ENCODE assay signal across 9 mouse cellular contexts in genomic region chr1:64305427-64306213, GRCm38 (mm10).
A peak's percentile ranks its signal among the peaks of the same experiment; 100 is the strongest.
DNase-seq lines count a peak whose midpoint lies in the region; ATAC-seq lines count a peak whose summit lies in the region.
"Had no signal": no experiment of that assay in that cellular context is flagged by ENCODE, and none has a peak within 500 bp of the region (broad histone marks: within the 10 kb centered on the region; RNA-seq: fewer than 3 reads in every experiment).

No protein-coding gene starts in this region.

- H3K27me3 ChIP-seq in hindbrain, embryonic 15.5 days: no peaks in the 10 kb centered on the region
- no peaks in the 10 kb centered on the region for H3K27me3 ChIP-seq in stomach, embryonic 14.5 days (ENCODE audit: control insufficient read depth, insufficient read depth, low read length)

- no peaks in the 10 kb centered on the region for H3K36me3 ChIP-seq in hindbrain, embryonic 15.5 days
- H3K36me3 ChIP-seq in stomach, embryonic 14.5 days (ENCODE audit: control insufficient read depth, insufficient read depth, low read length): no peaks in the 10 kb centered on the region
- H3K36me3 ChIP-seq: G1E had no signal

- DNase-seq in ovary, adult 18-20 months (ENCODE audit: low spot score): peak; percentile 63
- DNase-seq in ovary, postnatal 10 days (ENCODE audit: low spot score): no peak
- DNase-seq in cerebellum, postnatal 14 days: peak; percentile 77
- peak; percentile 59 for DNase-seq in gastrocnemius, adult 18-20 months (ENCODE audit: low spot score)
- DNase-seq in left cerebral cortex, adult 11 months (ENCODE audit: low spot score): peak; percentile 50
- peak; percentile 87 for DNase-seq in lung, postnatal 36 days

- H3K9me3 ChIP-seq in hindbrain, embryonic 15.5 days: no peaks in the 10 kb centered on the region
- H3K9me3 ChIP-seq in stomach, embryonic 14.5 days (ENCODE audit: control insufficient read depth, low read depth, low read length): no peaks in the 10 kb centered on the region
- H3K9me3 ChIP-seq: G1E had no signal

- peak; percentile 85 for ATAC-seq in hindbrain, embryonic 15.5 days (ENCODE audit: low FRiP score, low read depth)
- peak; percentile 64; the same call in 1 of the 2 replicates for ATAC-seq in stomach, embryonic 14.5 days (ENCODE audit: insufficient number of reproducible peaks, insufficient read depth, low FRiP score, low read depth)

- peak overlapping the region; percentile 63 for H3K27ac ChIP-seq in hindbrain, embryonic 15.5 days (replicated peaks)
- H3K27ac ChIP-seq in stomach, embryonic 14.5 days (ENCODE audit: low read length): peak overlapping the region; percentile 87

- no peak overlapping the region for H3K9ac ChIP-seq in hindbrain, embryonic 15.5 days
- no peak overlapping the region for H3K9ac ChIP-seq in stomach, embryonic 14.5 days (replicated peaks; ENCODE audit: low read depth, low read length)

- peak overlapping the region; percentile 30 for H3K4me2 ChIP-seq in hindbrain, embryonic 15.5 days
- H3K4me2 ChIP-seq in stomach, embryonic 14.5 days (replicated peaks; ENCODE audit: low read depth, low read length): no peak overlapping the region; the same call in 1 of the 2 replicates

- peaks cover 17% of the 10 kb centered on the region for H3K4me1 ChIP-seq in hindbrain, embryonic 15.5 days (replicated peaks)
- H3K4me1 ChIP-seq in stomach, embryonic 14.5 days (ENCODE audit: control insufficient read depth, insufficient read depth, low read length): peaks cover 8% of the 10 kb centered on the region

- WGBS in hindbrain, embryonic 15.5 days: 27% methylated on average over 13 of the region's 13 CpGs
- WGBS in stomach, embryonic 14.5 days: 21% methylated on average over 13 of the region's 13 CpGs

- no peak overlapping the region for H3K4me3 ChIP-seq in hindbrain, embryonic 15.5 days
- H3K4me3 ChIP-seq in stomach, embryonic 14.5 days (ENCODE audit: low read depth, low read length): no peak overlapping the region
